9 mouse cellular contexts compared by ENCODE assay signal in genomic region chr17:27946371-27946770, GRCm38 (mm10). TPM values are rescaled to one million over a fixed set of nuclear protein-coding genes. Genes with fewer than 3 reads are reported as not detected.
DNase-seq lines count a peak whose midpoint lies in the region; ATAC-seq and TF ChIP-seq lines count a peak whose summit lies in the region.
"Had no signal": no experiment of that assay in that cellular context is flagged by ENCODE, and none has a peak within 500 bp of the region (broad histone marks: within the 10 kb centered on the region; RNA-seq: fewer than 3 reads in every experiment).

No protein-coding gene starts in this region.

- no peak overlapping the region for H3K4me3 ChIP-seq in heart, embryonic 15.5 days
- no peak overlapping the region for H3K4me3 ChIP-seq in midbrain, embryonic 10.5 days
- H3K4me3 ChIP-seq in midbrain, embryonic 11.5 days (ENCODE audit: low read depth, low read length): no peak overlapping the region
- no peak overlapping the region for H3K4me3 ChIP-seq in limb, embryonic 11.5 days (ENCODE audit: low read depth, low read length)
- no peak overlapping the region for H3K4me3 ChIP-seq in stomach, embryonic 16.5 days (replicated peaks; ENCODE audit: low read length)
- no peak overlapping the region for H3K4me3 ChIP-seq in layer of hippocampus, adult 2 months
- H3K4me3 ChIP-seq: erythroblast, embryonic 14.5 days had no signal

- H3K4me1 ChIP-seq in heart, embryonic 15.5 days (replicated peaks): peaks cover 22% of the 10 kb centered on the region
- peaks cover 23% of the 10 kb centered on the region for H3K4me1 ChIP-seq in midbrain, embryonic 10.5 days
- H3K4me1 ChIP-seq in midbrain, embryonic 11.5 days (ENCODE audit: control insufficient read depth, insufficient read depth, low read length): peaks cover 6% of the 10 kb centered on the region; the same call in 1 of the 2 replicates
- H3K4me1 ChIP-seq in limb, embryonic 11.5 days (ENCODE audit: control insufficient read depth, insufficient read depth, low read length): peaks cover 17% of the 10 kb centered on the region
- peaks cover 26% of the 10 kb centered on the region for H3K4me1 ChIP-seq in stomach, embryonic 16.5 days (ENCODE audit: control insufficient read depth, insufficient read depth, low read length)

- no peak overlapping the region for H3K4me2 ChIP-seq in heart, embryonic 15.5 days
- no peak overlapping the region for H3K4me2 ChIP-seq in midbrain, embryonic 11.5 days
- no peak overlapping the region for H3K4me2 ChIP-seq in limb, embryonic 11.5 days (ENCODE audit: low read depth, severe bottlenecking)
- no peak overlapping the region for H3K4me2 ChIP-seq in stomach, embryonic 16.5 days (ENCODE audit: low read depth, low read length)

- TF ChIP-seq CTCF in layer of hippocampus, adult 2 months (conservative IDR thresholded peaks at IDR 0.05): no peak

- no peak for DNase-seq in heart, adult 8-10 months (ENCODE audit: low spot score)
- no peak for DNase-seq in midbrain, embryonic 10.5 days (ENCODE audit: low spot score)
- no peak for DNase-seq in midbrain, embryonic 11.5 days (ENCODE audit: low spot score, missing footprints)
- DNase-seq in limb, embryonic 11.5 days (ENCODE audit: low spot score): no peak
- no peak for DNase-seq in spleen, adult 18-20 months
- no peak for DNase-seq in layer of hippocampus, adult 2 months (ENCODE audit: low spot score in 2 of 2)

- no peaks in the 10 kb centered on the region for H3K9me3 ChIP-seq in heart, embryonic 15.5 days (replicated peaks)
- no peaks in the 10 kb centered on the region for H3K9me3 ChIP-seq in midbrain, embryonic 10.5 days (replicated peaks)
- H3K9me3 ChIP-seq in midbrain, embryonic 11.5 days (ENCODE audit: control insufficient read depth, low read length): no peaks in the 10 kb centered on the region
- H3K9me3 ChIP-seq in limb, embryonic 11.5 days (ENCODE audit: control insufficient read depth, low read length): no peaks in the 10 kb centered on the region
- no peaks in the 10 kb centered on the region for H3K9me3 ChIP-seq in stomach, embryonic 16.5 days (replicated peaks; ENCODE audit: control insufficient read depth, low read length)

- H3K9ac ChIP-seq in heart, embryonic 15.5 days: no peak overlapping the region
- H3K9ac ChIP-seq in midbrain, embryonic 11.5 days (ENCODE audit: low read length): no peak overlapping the region
- H3K9ac ChIP-seq in limb, embryonic 11.5 days (ENCODE audit: low read length): no peak overlapping the region
- no peak overlapping the region; the same call in 1 of the 2 replicates for H3K9ac ChIP-seq in stomach, embryonic 16.5 days (ENCODE audit: low read length)

- peak overlapping the region; percentile 73 for H3K27ac ChIP-seq in heart, embryonic 15.5 days
- 0 out of 2 replicates have a peak overlapping the region, but pooled peaks have one; percentile 38 for H3K27ac ChIP-seq in midbrain, embryonic 10.5 days (replicated peaks)
- H3K27ac ChIP-seq in midbrain, embryonic 11.5 days (ENCODE audit: low read depth, low read length): no peak overlapping the region
- peak overlapping the region; percentile 42; the same call in 1 of the 2 replicates for H3K27ac ChIP-seq in limb, embryonic 11.5 days (replicated peaks; ENCODE audit: low read depth, low read length)
- H3K27ac ChIP-seq in stomach, embryonic 16.5 days (ENCODE audit: low read length): peak overlapping the region; percentile 84
- no peak overlapping the region; the same call in 1 of the 2 replicates for H3K27ac ChIP-seq in layer of hippocampus, adult 2 months

- ATAC-seq in heart, embryonic 15.5 days (replicated peaks; ENCODE audit: insufficient number of reproducible peaks, insufficient read depth, low FRiP score, low read depth): no peak
- ATAC-seq in midbrain, embryonic 11.5 days (ENCODE audit: low FRiP score): no peak
- ATAC-seq in limb, embryonic 11.5 days (ENCODE audit: insufficient number of reproducible peaks, low FRiP score, low TSS enrichment, low read depth): no peak
- ATAC-seq in stomach, embryonic 16.5 days (ENCODE audit: insufficient read depth, low FRiP score): no peak

- no peaks in the 10 kb centered on the region for H3K27me3 ChIP-seq in heart, embryonic 15.5 days
- H3K27me3 ChIP-seq in midbrain, embryonic 10.5 days (ENCODE audit: low read depth, poor library complexity, severe bottlenecking): no peaks in the 10 kb centered on the region
- no peaks in the 10 kb centered on the region for H3K27me3 ChIP-seq in midbrain, embryonic 11.5 days (ENCODE audit: control insufficient read depth, insufficient read depth, low read length)
- no peaks in the 10 kb centered on the region for H3K27me3 ChIP-seq in limb, embryonic 11.5 days (ENCODE audit: control insufficient read depth, insufficient read depth, low read length)
- H3K27me3 ChIP-seq in stomach, embryonic 16.5 days (ENCODE audit: control insufficient read depth, insufficient read depth, low read length): no peaks in the 10 kb centered on the region

- H3K36me3 ChIP-seq in heart, embryonic 15.5 days: no peaks in the 10 kb centered on the region
- no peaks in the 10 kb centered on the region for H3K36me3 ChIP-seq in midbrain, embryonic 10.5 days
- H3K36me3 ChIP-seq in midbrain, embryonic 11.5 days (ENCODE audit: control insufficient read depth, insufficient read depth, low read length): no peaks in the 10 kb centered on the region
- no peaks in the 10 kb centered on the region for H3K36me3 ChIP-seq in limb, embryonic 11.5 days (ENCODE audit: control insufficient read depth, insufficient read depth, low read length)
- H3K36me3 ChIP-seq in stomach, embryonic 16.5 days (ENCODE audit: control insufficient read depth, insufficient read depth, low read length): no peaks in the 10 kb centered on the region

- 81% methylated on average over 8 of the region's 8 CpGs for WGBS in heart, embryonic 15.5 days
- 91% methylated on average over 8 of the region's 8 CpGs for WGBS in midbrain, embryonic 10.5 days
- WGBS in midbrain, embryonic 11.5 days: 88% methylated on average over 8 of the region's 8 CpGs
- WGBS in limb, embryonic 11.5 days: 82% methylated on average over 8 of the region's 8 CpGs
- WGBS in stomach, embryonic 16.5 days: 81% methylated on average over 8 of the region's 8 CpGs

RNA-seq across cellular contexts. Expression of gene Taf11, which starts 36.7 kb away (rescaled TPM):
- 42.7 and 46.4 TPM in 2 replicates for polyA plus RNA-seq in heart, embryonic 15.5 days (2015; fragmentation: Nextera tagmentation; extraction: Ambion mirVana)
- total RNA-seq in heart, adult 8-10 months (2022): 10 to 100 TPM; 22.9 to 24.7 (median 23.4) TPM
- 95.5 and 96.3 TPM in 2 replicates for polyA plus RNA-seq in midbrain, embryonic 10.5 days (2016; fragmentation: Nextera tagmentation; extraction: Ambion mirVana)
- 95.0 and 103 TPM in 2 replicates for polyA plus RNA-seq in midbrain, embryonic 11.5 days (2014; fragmentation: Nextera tagmentation; extraction: Ambion mirVana)
- polyA plus RNA-seq in limb, embryonic 11.5 days (2014; fragmentation: Nextera tagmentation; extraction: Ambion mirVana): 104 and 109 TPM in 2 replicates
- polyA plus RNA-seq in stomach, embryonic 16.5 days (2015; fragmentation: Nextera tagmentation; extraction: Ambion mirVana): 50.9 and 57.8 TPM in 2 replicates
- total RNA-seq in layer of hippocampus, adult 2 months (2021): 10 to 100 TPM; 41.3 to 45.0 TPM

RNA-seq across cellular contexts. Expression of gene Anks1, which starts 37.3 kb away (rescaled TPM):
- polyA plus RNA-seq in heart, embryonic 15.5 days (2015; fragmentation: Nextera tagmentation; extraction: Ambion mirVana): 8.5 and 12.6 TPM in 2 replicates
- 10 to 100 TPM; 52.9 to 62.0 (median 57.6) TPM for total RNA-seq in heart, adult 8-10 months (2022)
- polyA plus RNA-seq in midbrain, embryonic 10.5 days (2016; fragmentation: Nextera tagmentation; extraction: Ambion mirVana): 19.3 and 31.9 TPM in 2 replicates
- 22.5 and 23.7 TPM in 2 replicates for polyA plus RNA-seq in midbrain, embryonic 11.5 days (2014; fragmentation: Nextera tagmentation; extraction: Ambion mirVana)
- 12.1 and 13.4 TPM in 2 replicates for polyA plus RNA-seq in limb, embryonic 11.5 days (2014; fragmentation: Nextera tagmentation; extraction: Ambion mirVana)
- polyA plus RNA-seq in stomach, embryonic 16.5 days (2015; fragmentation: Nextera tagmentation; extraction: Ambion mirVana): 14.5 and 15.3 TPM in 2 replicates
- 10 to 100 TPM; 35.6 to 42.0 TPM for total RNA-seq in layer of hippocampus, adult 2 months (2021)

Comparison
In these comparisons a context has a peak if more than half of its experiments do, and no peak if none do; other contexts are left out.
1. H3K27ac ChIP-seq: peak in heart, embryonic 15.5 days (single experiment), midbrain, embryonic 10.5 days (single experiment), limb, embryonic 11.5 days (single experiment) and stomach, embryonic 16.5 days (single experiment); none in midbrain, embryonic 11.5 days (single experiment) and layer of hippocampus, adult 2 months (single experiment).